12 mouse cellular contexts compared by ENCODE assay signal in the genomic region with DNA sequence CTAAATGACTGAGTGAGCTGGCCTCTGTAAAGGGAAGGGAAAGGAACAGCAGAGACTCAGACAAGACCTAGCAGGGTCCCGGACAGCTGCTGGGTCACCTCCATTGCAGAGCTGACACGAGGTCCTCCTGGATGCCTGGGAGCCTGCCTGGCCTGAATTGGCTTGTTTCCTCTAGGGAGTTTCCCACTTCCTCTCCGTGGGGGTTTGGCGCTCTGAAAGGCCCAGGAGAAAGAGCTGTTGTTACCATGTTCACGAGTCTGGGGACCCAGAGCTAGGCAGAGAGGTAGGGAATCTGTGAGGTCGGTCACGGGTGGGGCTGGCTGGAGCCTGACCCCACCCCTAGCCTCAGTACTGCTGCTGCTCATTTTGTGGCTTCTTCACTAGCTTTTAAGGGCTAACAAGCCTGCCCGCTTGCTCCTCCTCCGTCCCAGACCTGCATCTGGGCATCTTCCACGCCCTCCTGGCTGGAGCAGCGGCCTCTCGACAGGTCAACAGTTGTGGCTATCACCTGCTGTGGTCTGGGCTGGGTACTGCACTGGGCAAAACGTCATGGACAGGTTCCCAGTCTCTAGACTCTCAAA. TPM values are rescaled to one million over a fixed set of nuclear protein-coding genes. Genes with fewer than 3 reads are reported as not detected.
DNase-seq lines count a peak whose midpoint lies in the region; ATAC-seq and TF ChIP-seq lines count a peak whose summit lies in the region.
"Had no signal": no experiment of that assay in that cellular context is flagged by ENCODE, and none has a peak within 500 bp of the region (broad histone marks: within the 10 kb centered on the region; RNA-seq: fewer than 3 reads in every experiment).

No protein-coding gene starts in this region.

- TF ChIP-seq CTCF in cortical plate, adult 2 months (IDR thresholded peaks at IDR 0.05; ENCODE audit: extremely low read depth, insufficient read depth, low read length): no peak

- DNase-seq in neural tube, embryonic 10.5 days (ENCODE audit: extremely low spot score, low spot score): no peak
- DNase-seq in frontal cortex, postnatal 14 days (ENCODE audit: low spot score in 2 of 2): no peak
- no peak for DNase-seq in urinary bladder, postnatal 25 days (ENCODE audit: low spot score)
- no peak for DNase-seq in right cerebral cortex, adult 18-20 months
- DNase-seq: kidney, adult 18-20 months; spleen, adult 18-20 months; thymus, postnatal 14 days had no signal

- no peak for TF ChIP-seq POLR2A in cortical plate, adult 2 months (IDR thresholded peaks at IDR 0.05; ENCODE audit: extremely low read depth, insufficient read depth, low read length)

- peak overlapping the region; percentile 89 for H3K4me2 ChIP-seq in neural tube, embryonic 12.5 days (replicated peaks)
- H3K4me2 ChIP-seq in limb, embryonic 12.5 days: peak overlapping the region; percentile 70
- H3K4me2 ChIP-seq: lung, embryonic 15.5 days had no signal

- H3K9me3 ChIP-seq in neural tube, embryonic 12.5 days: no peaks in the 10 kb centered on the region
- H3K9me3 ChIP-seq in limb, embryonic 12.5 days: no peaks in the 10 kb centered on the region
- H3K9me3 ChIP-seq: heart, embryonic 10.5 days; lung, embryonic 15.5 days had no signal

- H3K4me3 ChIP-seq in neural tube, embryonic 12.5 days: no peak overlapping the region
- H3K4me3 ChIP-seq in cortical plate, adult 2 months (ENCODE audit: insufficient read depth, low read length): peak overlapping the region; percentile 88
- no peak overlapping the region for H3K4me3 ChIP-seq in limb, embryonic 12.5 days (replicated peaks)
- H3K4me3 ChIP-seq: heart, embryonic 10.5 days; lung, embryonic 15.5 days had no signal

- no peaks in the 10 kb centered on the region for H3K36me3 ChIP-seq in neural tube, embryonic 12.5 days
- peaks cover 45% of the 10 kb centered on the region for H3K36me3 ChIP-seq in limb, embryonic 12.5 days
- H3K36me3 ChIP-seq: heart, embryonic 10.5 days; lung, embryonic 15.5 days had no signal

- ATAC-seq in neural tube, embryonic 12.5 days (ENCODE audit: low FRiP score, low read depth): no peak
- ATAC-seq in limb, embryonic 12.5 days (ENCODE audit: insufficient number of reproducible peaks, insufficient read depth, low FRiP score, low TSS enrichment, low read depth): no peak

- WGBS in neural tube, embryonic 12.5 days: 51% methylated on average over 13 of the region's 13 CpGs
- 62% methylated on average over 13 of the region's 13 CpGs for WGBS in limb, embryonic 12.5 days

- H3K27me3 ChIP-seq in neural tube, embryonic 12.5 days (replicated peaks): 0 out of 2 replicates have a peak, but pooled peaks cover 4% of the 10 kb centered on the region
- no peaks in the 10 kb centered on the region for H3K27me3 ChIP-seq in limb, embryonic 12.5 days

- no peak overlapping the region; the same call in 1 of the 2 replicates for H3K9ac ChIP-seq in neural tube, embryonic 12.5 days
- H3K9ac ChIP-seq in limb, embryonic 12.5 days (replicated peaks): no peak overlapping the region; the same call in 1 of the 2 replicates
- H3K9ac ChIP-seq: lung, embryonic 15.5 days had no signal

- peaks cover 32% of the 10 kb centered on the region for H3K4me1 ChIP-seq in neural tube, embryonic 12.5 days
- peaks cover 9% of the 10 kb centered on the region for H3K4me1 ChIP-seq in cortical plate, adult 2 months (ENCODE audit: control insufficient read depth, insufficient read depth, low read length)
- H3K4me1 ChIP-seq in limb, embryonic 12.5 days (replicated peaks): peaks cover 38% of the 10 kb centered on the region

- H3K27ac ChIP-seq in neural tube, embryonic 12.5 days: no peak overlapping the region; the same call in 1 of the 2 replicates
- H3K27ac ChIP-seq in cortical plate, adult 2 months (ENCODE audit: insufficient read depth, low read length): peak overlapping the region; percentile 33
- H3K27ac ChIP-seq in limb, embryonic 12.5 days: 0 out of 2 replicates have a peak overlapping the region, but pooled peaks have one; percentile 94
- H3K27ac ChIP-seq: lung, embryonic 15.5 days had no signal

RNA-seq across cellular contexts. Expression of gene Ciz1, which starts 1.6 kb away (rescaled TPM):
- polyA plus RNA-seq in neural tube, embryonic 12.5 days (2016; fragmentation: Nextera tagmentation; extraction: Ambion mirVana): 55.8 and 57.6 TPM in 2 replicates
- polyA plus RNA-seq in cortical plate, adult 2 months (2012; rRNA removed): 171 and 184 TPM in 2 replicates
- 55.4 and 62.1 TPM in 2 replicates for polyA plus RNA-seq in limb, embryonic 12.5 days (2016; fragmentation: Nextera tagmentation; extraction: Ambion mirVana)

RNA-seq across cellular contexts. Expression of gene Dnm1, which starts 2.6 kb away (rescaled TPM):
- polyA plus RNA-seq in neural tube, embryonic 12.5 days (2016; fragmentation: Nextera tagmentation; extraction: Ambion mirVana): 35.4 and 41.1 TPM in 2 replicates
- 1,325 and 1,395 TPM in 2 replicates for polyA plus RNA-seq in cortical plate, adult 2 months (2012; rRNA removed)
- polyA plus RNA-seq in limb, embryonic 12.5 days (2016; fragmentation: Nextera tagmentation; extraction: Ambion mirVana): 38.8 and 46.8 TPM in 2 replicates

RNA-seq across cellular contexts. Expression of gene 1110008P14Rik, which starts 31.2 kb away (rescaled TPM):
- polyA plus RNA-seq in neural tube, embryonic 12.5 days (2016; fragmentation: Nextera tagmentation; extraction: Ambion mirVana): 86.4 and 87.9 TPM in 2 replicates
- polyA plus RNA-seq in cortical plate, adult 2 months (2012; rRNA removed): 931 and 1,007 TPM in 2 replicates
- 44.3 and 45.8 TPM in 2 replicates for polyA plus RNA-seq in limb, embryonic 12.5 days (2016; fragmentation: Nextera tagmentation; extraction: Ambion mirVana)

RNA-seq across cellular contexts. Expression of gene Lcn2, which starts 37.5 kb away (rescaled TPM):
- polyA plus RNA-seq in neural tube, embryonic 12.5 days (2016; fragmentation: Nextera tagmentation; extraction: Ambion mirVana): 0.68 and 1.1 TPM in 2 replicates
- polyA plus RNA-seq in cortical plate, adult 2 months (2012; rRNA removed): 0.25 and 0.58 TPM in 2 replicates
- 0.95 TPM in 1 of 2 replicates, not detected in the other for polyA plus RNA-seq in limb, embryonic 12.5 days (2016; fragmentation: Nextera tagmentation; extraction: Ambion mirVana)
- polyA plus RNA-seq: heart, embryonic 10.5 days had no signal

RNA-seq across cellular contexts. Expression of gene Ptges2, which starts 45.1 kb away (rescaled TPM):
- 35.8 and 40.5 TPM in 2 replicates for polyA plus RNA-seq in neural tube, embryonic 12.5 days (2016; fragmentation: Nextera tagmentation; extraction: Ambion mirVana)
- 57.9 and 63.4 TPM in 2 replicates for polyA plus RNA-seq in cortical plate, adult 2 months (2012; rRNA removed)
- 32.2 and 36.7 TPM in 2 replicates for polyA plus RNA-seq in limb, embryonic 12.5 days (2016; fragmentation: Nextera tagmentation; extraction: Ambion mirVana)

Comparison
In these comparisons a context has a peak if more than half of its experiments do, and no peak if none do; other contexts are left out.
1. RNA of gene Dnm1, which starts 2.6 kb away (polyA plus RNA-seq): 1,325 to 1,395 TPM in cortical plate, adult 2 months; 35.4 to 41.1 TPM in neural tube, embryonic 12.5 days and 38.8 to 46.8 TPM in limb, embryonic 12.5 days; every median in the first group is over 10 times any median in the second.
2. RNA of gene 1110008P14Rik, which starts 31.2 kb away (polyA plus RNA-seq): 931 to 1,007 TPM in cortical plate, adult 2 months; 86.4 to 87.9 TPM in neural tube, embryonic 12.5 days and 44.3 to 45.8 TPM in limb, embryonic 12.5 days; every median in the first group is over 10 times any median in the second.